Mouse (Mus musculus): ENCODE measurements around the gene Slc4a8. TPM values are rescaled to one million over a fixed set of nuclear protein-coding genes. Genes with fewer than 3 reads are reported as not detected.
A peak's percentile ranks its signal among the peaks of the same experiment; 100 is the strongest.

The Slc4a8 gene
- total RNA-seq, 2 experiments from 2014 or later, result 2.6 to 7.8 TPM

- no peak for DNase-seq
- intact Hi-C loops (cut with DNase I), result no loop called here
These were observed 22.1 kb upstream of the Slc4a8 start for GRCm38 (mm10) chr15:100739442-100739841.

- intact Hi-C loops (cut with DNase I), result no loop called here
- no peak for DNase-seq
These were observed 18.3 kb upstream of the Slc4a8 start for GRCm38 (mm10) chr15:100743238-100743637.

GRCm38 (mm10) chr15:100746478-100747120 is 14.9 kb upstream of the Slc4a8 start:
- DNase-seq, result no peak
- intact Hi-C loops (cut with DNase I), result no loop called here

GRCm38 (mm10) chr15:100747121-100747963 is 14.2 kb upstream of the Slc4a8 start:
- peak in 1 of 2 experiments; percentile 30 for DNase-seq
- intact Hi-C loops (cut with DNase I), result no loop called here

GRCm38 (mm10) chr15:100748584-100748983 is 13.0 kb upstream of the Slc4a8 start:
- DNase-seq, result no peak
- intact Hi-C loops (cut with DNase I), result no loop called here

GRCm38 (mm10) chr15:100749751-100750538 is 11.6 kb upstream of the Slc4a8 start:
- intact Hi-C loops (cut with DNase I), result no loop called here
- DNase-seq, result no peak

GRCm38 (mm10) chr15:100752439-100752838 is 9.1 kb upstream of the Slc4a8 start:
- DNase-seq, result no peak
- intact Hi-C loops (cut with DNase I), result no loop called here

GRCm38 (mm10) chr15:100753045-100753444 is 8.5 kb upstream of the Slc4a8 start:
- DNase-seq, result no peak
- intact Hi-C loops (cut with DNase I), result no loop called here

- intact Hi-C loops (cut with DNase I), result no loop called here
- DNase-seq, result no peak
These were observed 7.5 kb upstream of the Slc4a8 start for GRCm38 (mm10) chr15:100754041-100754440.

GRCm38 (mm10) chr15:100754805-100755497 is 6.6 kb upstream of the Slc4a8 start:
- peak; percentile 45 to 55 for DNase-seq
- intact Hi-C loops (cut with DNase I), result loop anchor here (5.0 kb wide), 2 partner anchors 242 to 287 kb away; no protein-coding TSS in a partner anchor

GRCm38 (mm10) chr15:100755498-100755859 is 6.1 kb upstream of the Slc4a8 start:
- DNase-seq, result no peak
- intact Hi-C loops (cut with DNase I), result loop anchor here (5.0 kb wide), 2 partner anchors 242 to 287 kb away; no protein-coding TSS in a partner anchor

GRCm38 (mm10) chr15:100755881-100756624 is 5.5 kb upstream of the Slc4a8 start:
- DNase-seq, result no peak
- intact Hi-C loops (cut with DNase I), result loop anchor here (5.0 kb wide), 2 partner anchors 241 to 286 kb away; no protein-coding TSS in a partner anchor

- intact Hi-C loops (cut with DNase I), result loop anchor here (1.0 to 5.0 kb wide), 3 partner anchors 82 to 285 kb away; no protein-coding TSS in a partner anchor
These were observed 4.0 kb upstream of the Slc4a8 start for GRCm38 (mm10) chr15:100757527-100757978.

GRCm38 (mm10) chr15:100759286-100759685 is 2.3 kb upstream of the Slc4a8 start:
- intact Hi-C loops (cut with DNase I), result loop anchor here (5.0 kb wide), 2 partner anchors 238 to 283 kb away; no protein-coding TSS in a partner anchor
- DNase-seq, result no peak

More at GRCm38 (mm10) chr15:100757527-100757978, 4.0 kb upstream of the Slc4a8 start:
- DNase-seq, result peak; percentile 66 to 77

GRCm38 (mm10) chr15:100761036-100761418 is 520 bp upstream of the Slc4a8 start:
- no peak for DNase-seq
- intact Hi-C loops (cut with DNase I), result no loop called here

- DNase-seq, result no peak
- intact Hi-C loops (cut with DNase I), result no loop called here
These were observed 1.1 kb downstream of the Slc4a8 start for GRCm38 (mm10) chr15:100762649-100763048.

GRCm38 (mm10) chr15:100764163-100764951 is 2.8 kb downstream of the Slc4a8 start:
- intact Hi-C loops (cut with DNase I), result no loop called here
- no peak for DNase-seq

GRCm38 (mm10) chr15:100766826-100767225 is 5.3 kb downstream of the Slc4a8 start:
- intact Hi-C loops (cut with DNase I), result no loop called here
- DNase-seq, result no peak

- DNase-seq, result no peak
- intact Hi-C loops (cut with DNase I), result no loop called here
These were observed 6.3 kb downstream of the Slc4a8 start for GRCm38 (mm10) chr15:100767851-100768250.
